Mouse (Mus musculus): Measurements from ENCODE around the gene Mier2.

DNA sequence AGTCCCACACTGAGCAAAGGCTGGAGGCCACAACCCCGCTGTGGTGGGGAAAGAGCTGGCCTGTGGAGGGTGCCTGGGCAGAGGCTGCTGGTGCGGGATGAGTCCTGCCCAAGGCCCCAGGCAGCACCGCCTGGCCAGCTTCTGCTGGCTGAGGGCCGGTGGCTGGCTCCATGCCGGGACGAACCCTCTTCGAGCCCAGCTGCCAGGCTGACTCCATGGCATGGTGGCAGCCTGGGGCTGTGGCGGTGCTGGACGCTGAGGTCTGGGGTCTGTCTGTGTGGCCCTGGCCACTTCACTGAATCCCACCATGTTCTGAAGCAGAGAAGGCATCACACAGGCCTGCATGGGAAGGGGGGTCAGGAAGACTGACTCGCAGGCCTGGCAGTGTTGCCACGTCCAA lies 14.3 kb downstream of the Mier2 start:
- no peak for TF ChIP-seq E2F4 (IDR thresholded peaks at IDR 0.05; ENCODE audit: insufficient replicate concordance, low read depth, low read length)
- TF ChIP-seq HCFC1 (IDR thresholded peaks at IDR 0.05; ENCODE audit: low read depth, low read length) = no peak
- no peak for TF ChIP-seq ZNF384 (IDR thresholded peaks at IDR 0.05; ENCODE audit: low read depth, low read length)
- no peak for TF ChIP-seq MYC (IDR thresholded peaks at IDR 0.05; ENCODE audit: low read depth, low read length)
- no peak for TF ChIP-seq ZC3H11A (IDR thresholded peaks at IDR 0.05; ENCODE audit: low read depth, low read length)
- no peak for TF ChIP-seq UBTF (IDR thresholded peaks at IDR 0.05; ENCODE audit: low read depth, low read length)
- no peak for TF ChIP-seq POLR2A (IDR thresholded peaks at IDR 0.05; ENCODE audit: low read depth, low read length)
- TF ChIP-seq EP300 (IDR thresholded peaks at IDR 0.05; ENCODE audit: low read length) = no peak
